Mouse (Mus musculus) CD4-positive, CD25-positive, alpha-beta regulatory T cell (primary cell): Measurements from ENCODE around the gene Tmem110. TPM values are rescaled to one million over a fixed set of nuclear protein-coding genes. Genes with fewer than 3 reads are reported as not detected.

Experiments used
- polyA plus RNA-seq: library from polyadenylated mRNA; unstranded; fragments of 100-300 nt; shearing (Covaris generic); gene quantifications from one replicate; pipeline ENCODE4 v1.2.1, GENCODE M21; 2017

Gene Tmem110
- polyA plus RNA-seq: 20.1 TPM

GRCm38 (mm10) chr14:30825476-30826131 is at the start of gene Tmem110:
Gene Tmem110 (plus strand): TSS chr14:30825590.

GRCm38 (mm10) chr14:30878958-30879571 is 53.7 kb downstream of the Tmem110 start, which contains the start of gene Mustn1:
Gene Mustn1 (plus strand): TSS chr14:30879200.

DNA sequence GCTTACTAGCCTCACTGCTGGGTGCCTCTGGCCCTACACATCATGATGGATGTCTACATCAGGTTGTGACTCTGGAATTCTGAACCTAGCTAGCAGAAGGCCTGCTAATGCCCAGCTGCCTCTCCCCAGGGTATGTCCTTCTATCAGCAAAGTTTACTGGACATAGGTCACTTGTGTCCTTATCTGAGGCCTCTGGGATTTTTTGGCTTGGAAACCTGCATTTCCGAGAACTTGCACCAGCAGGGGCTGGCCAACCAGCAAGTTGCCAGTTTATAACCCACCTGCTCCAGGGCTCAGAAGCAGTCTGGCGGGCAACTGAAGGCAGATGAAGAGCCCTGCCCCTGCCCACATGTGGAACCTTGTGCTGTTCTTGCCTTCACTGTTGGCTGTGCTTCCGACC is 60.8 kb downstream of the Tmem110 start, which contains the start of gene Itih4:
Gene Itih4, plus strand, starts transcription at position 273 of the 400 bp plus-strand sequence.

GRCm38 (mm10) chr14:30923375-30924105 is 98.2 kb downstream of the Tmem110 start, which contains the start of gene Itih3:
Gene Itih3 (minus strand): TSS chr14:30923760.

Other genes with a start within 250 kb of the Tmem110 start
- 103 TPM for gene Prkcd, start 199.4 kb upstream of the Tmem110 start, polyA plus RNA-seq
- 14.9 TPM for gene Rft1, start 171.2 kb upstream of the Tmem110 start, polyA plus RNA-seq
- 10.8 TPM for gene Sfmbt1, start 110.7 kb upstream of the Tmem110 start, polyA plus RNA-seq
- gene Mustn1, start 53.6 kb downstream of the Tmem110 start, polyA plus RNA-seq: 1.2 TPM
- not detected for gene Itih4, start 60.9 kb downstream of the Tmem110 start, polyA plus RNA-seq
- not detected for gene Itih3, start 98.2 kb downstream of the Tmem110 start, polyA plus RNA-seq
- gene Itih1, start 117.7 kb downstream of the Tmem110 start, polyA plus RNA-seq: not detected
- 6.7 TPM for gene Nek4, start 125.8 kb downstream of the Tmem110 start, polyA plus RNA-seq
- 11.6 TPM for gene Glt8d1, start 175.8 kb downstream of the Tmem110 start, polyA plus RNA-seq
- 281 TPM for gene Spcs1, start 176.1 kb downstream of the Tmem110 start, polyA plus RNA-seq
- 156 TPM for gene Pbrm1, start 193.5 kb downstream of the Tmem110 start, polyA plus RNA-seq
- gene Gnl3, start 193.6 kb downstream of the Tmem110 start, polyA plus RNA-seq: 93.8 TPM